Mouse (Mus musculus) kidney, adult 2 months (tissue): ENCODE data around the gene Mei1.

ENCODE experiments used
- CTCF ChIP-seq: fragments of 200-500 bp; conservative IDR thresholded peaks from 2 replicates; pipeline ENCODE4 v1.5.1; 2011; ENCODE audit warnings: low read depth, mild to moderate bottlenecking, control low read depth, low read length, moderate library complexity, mixed read lengths; ENCODE audit not compliant: insufficient read depth, insufficient read length
- POLR2A ChIP-seq: fragments of 200-500 bp; IDR thresholded peaks from one replicate; pipeline ENCODE4 v1.6.1; 2011; ENCODE audit warnings: low read depth, low read length, control low read depth

DNA sequence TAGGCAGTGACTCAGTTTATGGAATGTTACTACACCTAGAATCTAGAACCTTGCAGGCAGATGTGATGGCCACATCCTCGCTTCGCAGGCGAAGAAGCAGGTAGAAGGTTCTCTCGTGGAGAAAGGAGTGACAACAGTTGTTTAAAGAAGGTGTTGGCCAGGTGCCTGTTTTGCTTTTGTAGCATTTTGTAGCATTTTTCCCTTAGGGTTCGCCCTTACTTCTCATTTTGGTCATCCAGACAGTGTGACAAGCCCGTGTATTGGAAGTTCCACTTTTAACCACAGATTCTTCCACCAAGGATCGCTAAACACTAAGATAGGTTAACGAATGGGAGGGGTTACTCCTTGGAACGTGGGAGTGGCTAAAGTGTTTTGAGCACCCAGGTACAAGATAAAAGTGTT lies 78.7 kb downstream of the Mei1 start:
- TF ChIP-seq POLR2A (no peak), CTCF (no peak)
